Mouse (Mus musculus) left cerebral cortex, adult 18-20 months (tissue): Measurements from ENCODE around the gene Ipmk. TPM values are rescaled to one million over a fixed set of nuclear protein-coding genes. Genes with fewer than 3 reads are reported as not detected.

Source experiments
- DNase-seq, 2 experiments: peaks; one replicate each; pipeline ENCODE4 v3.0.0; 2021 to 2022; ENCODE audit warnings: low spot score in 2 of 2, mixed read lengths in 1 of 2
- long read RNA-seq, 2 experiments: library from polyadenylated mRNA; stranded (forward); transcript quantifications; one replicate each; pipeline ENCODE4 v2.0.0; 2021
- total RNA-seq, 2 experiments: library from RNA; stranded (reverse); gene quantifications; 2 replicates each; pipeline ENCODE4 v1.2.3; 2021

The Ipmk gene
- total RNA-seq: 10 to 100 TPM; 31.3 to 36.6 TPM
- long read RNA-seq, experiment 1, full-length matches to known transcripts: 27 of 39 reads
- long read RNA-seq, experiment 1, partial matches to known transcripts: 1 of 39 reads
- long read RNA-seq, experiment 1, other reads (novel, unspliced or antisense): 11 of 39 reads
- long read RNA-seq, experiment 2, full-length matches to known transcripts: 16 of 25 reads
- long read RNA-seq, experiment 2, partial matches to known transcripts: 0 of 25 reads
- long read RNA-seq, experiment 2, other reads (novel, unspliced or antisense): 9 of 25 reads

- peak; percentile 99 to 100 for DNase-seq
These were observed at the start of gene Ipmk for GRCm38 (mm10) chr10:71347509-71347949. Gene Ipmk (plus strand): TSS chr10:71347763.

- DNase-seq: no peak
These were observed 47.4 kb upstream of the Ipmk start for GRCm38 (mm10) chr10:71300161-71300560.

- DNase-seq: peak in 1 of 2 experiments; percentile 30
These were observed 45.1 kb upstream of the Ipmk start for GRCm38 (mm10) chr10:71302490-71302889.

- DNase-seq: peak; percentile 56 to 59
These were observed 41.4 kb upstream of the Ipmk start for GRCm38 (mm10) chr10:71306190-71306589.

- DNase-seq: no peak
These were observed 40.8 kb upstream of the Ipmk start for GRCm38 (mm10) chr10:71306759-71307158.

GRCm38 (mm10) chr10:71308199-71308598 lies 39.4 kb upstream of the Ipmk start:
- DNase-seq: no peak

GRCm38 (mm10) chr10:71310288-71310687 lies 37.3 kb upstream of the Ipmk start:
- DNase-seq: no peak

- DNase-seq: no peak
These were observed 33.0 kb upstream of the Ipmk start for GRCm38 (mm10) chr10:71314596-71314995.

- DNase-seq: no peak
These were observed 31.5 kb upstream of the Ipmk start for GRCm38 (mm10) chr10:71316056-71316455.

- no peak for DNase-seq
These were observed 31.1 kb upstream of the Ipmk start for GRCm38 (mm10) chr10:71316497-71316896.

GRCm38 (mm10) chr10:71323669-71324068 lies 23.9 kb upstream of the Ipmk start:
- DNase-seq: no peak

GRCm38 (mm10) chr10:71326123-71326522 lies 21.4 kb upstream of the Ipmk start:
- no peak for DNase-seq

GRCm38 (mm10) chr10:71326789-71327188 lies 20.8 kb upstream of the Ipmk start:
- DNase-seq: peak; percentile 70 to 71

- no peak for DNase-seq
These were observed 20.2 kb upstream of the Ipmk start for GRCm38 (mm10) chr10:71327386-71327785.

GRCm38 (mm10) chr10:71328382-71328781 lies 19.2 kb upstream of the Ipmk start:
- no peak for DNase-seq

- no peak for DNase-seq
These were observed 18.7 kb upstream of the Ipmk start for GRCm38 (mm10) chr10:71328870-71329269.

GRCm38 (mm10) chr10:71329295-71329694 lies 18.3 kb upstream of the Ipmk start:
- no peak for DNase-seq

- DNase-seq: no peak
These were observed 17.5 kb upstream of the Ipmk start for GRCm38 (mm10) chr10:71330070-71330469.

- no peak for DNase-seq
These were observed 15.7 kb upstream of the Ipmk start for GRCm38 (mm10) chr10:71331908-71332307.

- DNase-seq: no peak
These were observed 15.2 kb upstream of the Ipmk start for GRCm38 (mm10) chr10:71332376-71332775.

- no peak for DNase-seq
These were observed 14.7 kb upstream of the Ipmk start for GRCm38 (mm10) chr10:71332859-71333258.

- DNase-seq: no peak
These were observed 9.8 kb upstream of the Ipmk start for GRCm38 (mm10) chr10:71337733-71338132.
